Mouse (Mus musculus): ENCODE results near the gene Atp2a3. TPM values are rescaled to one million over a fixed set of nuclear protein-coding genes. Genes with fewer than 3 reads are reported as not detected.

Atp2a3 gene
- polyA plus RNA-seq, 1 experiment from 2014 or later: 1.5 TPM

DNA sequence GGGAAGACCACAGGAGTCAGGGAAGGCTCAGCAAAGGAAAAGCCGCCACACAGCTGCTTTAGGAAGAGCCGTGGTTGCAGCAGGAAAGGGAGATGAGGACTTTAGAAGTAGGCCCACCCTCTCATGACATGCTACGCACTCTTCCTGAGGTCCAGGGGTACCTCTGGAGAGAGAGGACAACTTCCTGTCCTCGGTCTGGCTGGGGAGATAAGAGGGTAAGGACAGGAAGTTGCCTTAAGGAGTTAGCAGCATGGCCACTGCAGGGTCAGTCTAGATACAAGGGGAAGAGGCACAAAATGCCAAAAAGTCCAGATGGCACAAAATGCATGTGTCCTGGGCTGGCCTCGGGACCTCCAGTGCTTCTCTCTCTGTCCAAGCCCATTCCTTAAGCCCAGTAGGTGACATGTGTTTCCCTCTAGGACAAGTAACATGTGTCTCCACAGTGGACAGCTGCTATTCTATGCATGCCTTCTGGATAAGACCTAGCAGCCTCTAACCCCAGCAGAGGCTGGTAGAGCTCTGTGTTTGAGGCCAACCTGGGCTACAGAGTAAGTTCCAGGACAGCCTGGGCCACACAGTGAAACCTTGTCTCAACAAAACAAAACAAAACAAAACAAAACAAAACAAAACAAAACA is 5.5 kb upstream of the Atp2a3 start:
- 68% methylated on average over 5 of the region's 5 CpGs for WGBS
- peaks cover 6% of the 10 kb centered on the region for H3K4me1 ChIP-seq (replicated peaks)

DNA sequence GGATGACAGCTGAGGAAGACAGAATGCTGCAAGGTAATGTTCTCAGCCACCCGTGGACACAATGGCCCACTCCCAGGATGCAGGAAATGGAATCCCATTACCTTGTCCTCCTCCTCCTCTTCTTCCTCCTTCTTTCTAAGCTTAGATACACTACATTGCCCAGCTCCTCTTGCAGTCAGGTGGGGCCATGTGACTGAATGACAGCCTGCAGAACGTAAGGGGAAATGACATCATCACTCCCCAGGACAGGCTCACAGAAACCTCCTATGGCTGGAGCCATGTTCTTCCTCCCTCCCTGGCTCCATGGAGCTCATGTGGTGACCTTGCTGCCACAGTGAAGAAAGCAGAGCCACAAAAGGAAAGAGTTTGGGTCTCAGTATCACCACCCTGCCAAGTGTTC is 3.7 kb upstream of the Atp2a3 start:
- H3K27ac ChIP-seq: no peak overlapping the region
- H3K27me3 ChIP-seq: peaks cover 47% of the 10 kb centered on the region
- ATAC-seq (ENCODE audit: insufficient number of reproducible peaks, insufficient read depth, low FRiP score, low TSS enrichment, low read depth): no peak
- H3K4me3 ChIP-seq (replicated peaks): no peak overlapping the region
- 52% methylated on average over 2 of the region's 2 CpGs for WGBS
- no peak overlapping the region for H3K9ac ChIP-seq (replicated peaks)
- H3K9me3 ChIP-seq: no peaks in the 10 kb centered on the region
- H3K36me3 ChIP-seq: no peaks in the 10 kb centered on the region
- no peak overlapping the region for H3K4me2 ChIP-seq
- H3K4me1 ChIP-seq (replicated peaks): peaks cover 11% of the 10 kb centered on the region

More for the DNA sequence above, 5.5 kb upstream of the Atp2a3 start:
- Histone ChIP-seq H3K4me2 (no peak overlapping the region), H3K36me3 (no peaks in the 10 kb centered on the region), H3K27me3 (peaks cover 28% of the 10 kb centered on the region), H3K4me3 (replicated peaks) (no peak overlapping the region), H3K27ac (no peak overlapping the region), H3K9ac (replicated peaks) (no peak overlapping the region), H3K9me3 (no peaks in the 10 kb centered on the region)
- no peak for ATAC-seq (ENCODE audit: insufficient number of reproducible peaks, insufficient read depth, low FRiP score, low TSS enrichment, low read depth)

- Histone ChIP-seq H3K36me3 (no peaks in the 10 kb centered on the region), H3K4me2 (peak overlapping the region; percentile 61; the same call in 1 of the 2 replicates), H3K27me3 (peaks cover 64% of the 10 kb centered on the region), H3K27ac (no peak overlapping the region), H3K9ac (replicated peaks) (no peak overlapping the region), H3K4me1 (replicated peaks) (peaks cover 16% of the 10 kb centered on the region), H3K4me3 (replicated peaks) (peak overlapping the region; percentile 39; the same call in 1 of the 2 replicates), H3K9me3 (no peaks in the 10 kb centered on the region)
- ATAC-seq (ENCODE audit: insufficient number of reproducible peaks, insufficient read depth, low FRiP score, low TSS enrichment, low read depth): no peak
- 11% methylated on average over 15 of the region's 15 CpGs for WGBS
These were observed 867 bp upstream of the Atp2a3 start for GRCm38 (mm10) chr11:72959924-72960679.

GRCm38 (mm10) chr11:72960723-72961071 is 272 bp upstream of the Atp2a3 start:
- WGBS: 2% methylated on average over 15 of the region's 15 CpGs

GRCm38 (mm10) chr11:72962378-72962777 is 1.4 kb downstream of the Atp2a3 start:
- no peaks in the 10 kb centered on the region for H3K36me3 ChIP-seq
- no peak for ATAC-seq (ENCODE audit: insufficient number of reproducible peaks, insufficient read depth, low FRiP score, low TSS enrichment, low read depth)
- peaks cover 68% of the 10 kb centered on the region for H3K27me3 ChIP-seq
- no peak overlapping the region for H3K9ac ChIP-seq (replicated peaks)
- H3K9me3 ChIP-seq: no peaks in the 10 kb centered on the region
- no peak overlapping the region for H3K4me2 ChIP-seq
- no peak overlapping the region for H3K27ac ChIP-seq
- 63% methylated on average over 2 of the region's 2 CpGs for WGBS
- no peak overlapping the region for H3K4me3 ChIP-seq (replicated peaks)
- peaks cover 19% of the 10 kb centered on the region for H3K4me1 ChIP-seq (replicated peaks)

More at GRCm38 (mm10) chr11:72960723-72961071, 272 bp upstream of the Atp2a3 start:
- ATAC-seq (ENCODE audit: insufficient number of reproducible peaks, insufficient read depth, low FRiP score, low TSS enrichment, low read depth): no peak
- peaks cover 17% of the 10 kb centered on the region for H3K4me1 ChIP-seq (replicated peaks)
- no peak overlapping the region for H3K27ac ChIP-seq
- no peak overlapping the region for H3K9ac ChIP-seq (replicated peaks)
- peak overlapping the region; percentile 39 for H3K4me3 ChIP-seq (replicated peaks)
- peak overlapping the region; percentile 61 for H3K4me2 ChIP-seq
- no peaks in the 10 kb centered on the region for H3K36me3 ChIP-seq
- H3K27me3 ChIP-seq: peaks cover 65% of the 10 kb centered on the region
- no peaks in the 10 kb centered on the region for H3K9me3 ChIP-seq

DNA sequence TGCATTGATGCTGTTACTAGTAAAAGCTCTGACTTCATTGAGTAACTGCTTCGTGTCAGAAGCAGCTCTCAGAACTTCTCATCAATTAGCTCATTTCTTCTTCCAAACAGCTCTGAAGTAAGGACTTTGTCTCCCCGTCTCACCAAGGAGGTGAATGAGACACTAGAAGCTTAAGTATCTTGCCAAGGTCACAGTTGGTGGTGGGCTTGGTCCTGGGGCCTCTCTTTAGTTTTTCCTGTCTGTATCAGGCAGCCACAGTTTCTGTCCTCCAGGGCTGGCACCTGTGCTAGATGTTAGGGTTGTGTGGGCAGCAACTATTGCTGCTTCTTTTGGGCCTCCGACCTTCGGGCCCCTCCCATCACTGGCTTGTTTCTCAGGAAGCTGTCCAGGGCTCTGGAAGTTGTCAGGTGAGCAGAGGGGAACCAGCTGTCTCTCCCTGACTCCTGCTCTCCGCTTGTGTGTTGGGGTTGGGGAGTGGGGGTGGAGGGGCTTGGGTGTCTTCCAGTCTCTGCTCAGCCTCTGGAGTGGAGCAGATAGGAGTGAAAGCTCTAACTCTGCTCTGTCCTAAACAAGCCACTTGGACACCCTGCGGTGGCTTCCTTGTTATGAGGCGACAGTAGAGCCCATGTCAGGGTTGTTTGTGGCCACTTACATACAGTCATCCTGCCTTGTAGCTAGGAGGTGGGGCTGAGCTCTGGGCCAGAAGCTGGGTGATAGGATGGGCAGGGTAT is 2.3 kb downstream of the Atp2a3 start:
- Histone ChIP-seq H3K4me1 (replicated peaks) (peaks cover 19% of the 10 kb centered on the region), H3K27ac (no peak overlapping the region), H3K9ac (replicated peaks) (no peak overlapping the region), H3K4me3 (replicated peaks) (no peak overlapping the region), H3K4me2 (no peak overlapping the region), H3K36me3 (no peaks in the 10 kb centered on the region), H3K9me3 (no peaks in the 10 kb centered on the region), H3K27me3 (peaks cover 62% of the 10 kb centered on the region)
- WGBS: 40% methylated on average over 7 of the region's 7 CpGs
- no peak for ATAC-seq (ENCODE audit: insufficient number of reproducible peaks, insufficient read depth, low FRiP score, low TSS enrichment, low read depth)

DNA sequence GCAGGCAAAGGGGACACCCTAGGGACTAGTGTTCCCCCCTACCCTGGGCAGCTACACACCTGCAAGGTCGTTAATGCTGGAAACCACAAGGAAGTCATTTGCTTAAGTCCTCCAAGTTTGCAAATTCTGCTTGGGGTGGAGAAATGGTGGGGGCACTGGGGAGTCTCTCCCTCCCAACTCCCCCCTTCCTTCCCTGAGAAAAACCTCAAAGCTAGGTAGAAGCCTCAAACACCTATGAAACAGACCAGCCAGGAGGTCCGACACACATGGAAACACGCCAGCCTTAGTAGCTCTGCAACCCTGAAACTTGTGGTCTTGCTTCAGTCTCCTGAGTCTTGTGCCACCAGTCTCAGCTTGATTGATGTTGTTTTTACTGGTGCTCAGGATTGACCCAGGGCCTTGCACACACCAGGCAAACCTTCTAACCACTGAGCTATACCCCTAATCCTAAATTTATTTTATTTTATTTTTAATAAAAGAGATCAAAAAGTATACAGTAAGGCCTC is 2.9 kb downstream of the Atp2a3 start:
- Histone ChIP-seq H3K4me3 (replicated peaks) (no peak overlapping the region), H3K4me1 (replicated peaks) (peaks cover 19% of the 10 kb centered on the region), H3K36me3 (no peaks in the 10 kb centered on the region), H3K4me2 (no peak overlapping the region), H3K9ac (replicated peaks) (no peak overlapping the region), H3K27me3 (peaks cover 56% of the 10 kb centered on the region), H3K9me3 (no peaks in the 10 kb centered on the region), H3K27ac (no peak overlapping the region)
- 50% methylated on average over 3 of the region's 3 CpGs for WGBS
- ATAC-seq (ENCODE audit: insufficient number of reproducible peaks, insufficient read depth, low FRiP score, low TSS enrichment, low read depth): no peak

DNA sequence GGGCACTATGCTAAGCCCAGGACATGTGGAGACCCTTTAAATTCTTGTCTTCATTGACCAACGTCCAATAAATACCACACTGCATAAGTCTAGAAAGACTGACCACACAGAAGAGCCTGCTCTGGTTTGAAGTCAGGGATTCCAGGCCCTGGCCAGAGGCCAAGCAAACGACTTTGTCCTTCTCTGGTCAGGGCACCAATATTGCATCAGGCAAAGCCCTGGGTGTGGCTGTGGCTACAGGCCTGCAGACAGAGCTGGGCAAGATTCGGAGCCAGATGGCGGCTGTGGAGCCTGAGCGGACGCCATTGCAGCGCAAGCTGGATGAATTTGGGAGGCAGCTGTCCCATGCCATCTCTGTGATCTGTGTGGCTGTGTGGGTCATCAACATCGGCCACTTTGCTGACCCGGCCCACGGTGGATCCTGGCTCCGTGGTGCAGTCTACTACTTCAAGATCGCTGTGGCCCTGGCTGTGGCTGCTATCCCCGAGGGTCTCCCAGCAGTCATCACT is 14.1 kb downstream of the Atp2a3 start:
- Histone ChIP-seq H3K36me3 (no peaks in the 10 kb centered on the region), H3K27ac (no peak overlapping the region), H3K9ac (replicated peaks) (no peak overlapping the region), H3K4me3 (replicated peaks) (no peak overlapping the region), H3K4me1 (replicated peaks) (no peaks in the 10 kb centered on the region), H3K27me3 (peaks cover 26% of the 10 kb centered on the region), H3K4me2 (no peak overlapping the region), H3K9me3 (no peaks in the 10 kb centered on the region)
- WGBS: 76% methylated on average over 13 of the region's 13 CpGs
- ATAC-seq (ENCODE audit: insufficient number of reproducible peaks, insufficient read depth, low FRiP score, low TSS enrichment, low read depth): no peak

- ATAC-seq (ENCODE audit: insufficient number of reproducible peaks, insufficient read depth, low FRiP score, low TSS enrichment, low read depth): no peak
- Histone ChIP-seq H3K36me3 (no peaks in the 10 kb centered on the region), H3K9me3 (no peaks in the 10 kb centered on the region), H3K9ac (replicated peaks) (no peak overlapping the region), H3K27ac (no peak overlapping the region), H3K4me3 (replicated peaks) (no peak overlapping the region), H3K4me2 (no peak overlapping the region), H3K4me1 (replicated peaks) (peaks cover 4% of the 10 kb centered on the region; the same call in 1 of the 2 replicates), H3K27me3 (no peaks in the 10 kb centered on the region)
- 82% methylated on average over 9 of the region's 9 CpGs for WGBS
These were observed 21.5 kb downstream of the Atp2a3 start for GRCm38 (mm10) chr11:72982516-72982915.

DNA sequence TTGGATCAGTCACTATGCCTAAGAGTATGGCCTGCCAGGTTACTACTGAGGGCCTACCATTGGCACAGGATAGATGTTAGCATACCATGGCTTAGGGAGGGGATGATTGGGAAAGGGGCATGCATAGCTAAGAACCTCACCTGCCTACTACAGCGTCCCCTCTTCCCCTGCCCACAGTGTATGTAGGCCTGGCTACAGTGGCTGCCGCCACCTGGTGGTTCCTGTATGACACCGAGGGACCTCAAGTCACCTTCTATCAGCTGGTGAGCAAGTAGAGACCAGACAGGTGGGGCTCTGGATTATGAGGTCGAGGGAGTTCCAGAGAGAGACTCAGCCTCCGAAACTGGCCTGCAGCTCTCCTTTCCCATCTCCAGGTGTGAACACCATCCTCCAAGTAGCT is 22.3 kb downstream of the Atp2a3 start:
- WGBS: 38% methylated on average over 5 of the region's 5 CpGs
- Histone ChIP-seq H3K4me1 (replicated peaks) (peaks cover 6% of the 10 kb centered on the region; the same call in 1 of the 2 replicates), H3K9ac (replicated peaks) (no peak overlapping the region), H3K9me3 (no peaks in the 10 kb centered on the region), H3K27me3 (no peaks in the 10 kb centered on the region), H3K36me3 (no peaks in the 10 kb centered on the region), H3K4me3 (replicated peaks) (no peak overlapping the region), H3K4me2 (no peak overlapping the region), H3K27ac (no peak overlapping the region)
- no peak for ATAC-seq (ENCODE audit: insufficient number of reproducible peaks, insufficient read depth, low FRiP score, low TSS enrichment, low read depth)

GRCm38 (mm10) chr11:72986745-72987144 is 25.8 kb downstream of the Atp2a3 start:
- Histone ChIP-seq H3K27ac (no peak overlapping the region), H3K27me3 (no peaks in the 10 kb centered on the region), H3K4me1 (replicated peaks) (peaks cover 14% of the 10 kb centered on the region; the same call in 1 of the 2 replicates), H3K9me3 (no peaks in the 10 kb centered on the region), H3K9ac (replicated peaks) (no peak overlapping the region), H3K4me3 (replicated peaks) (no peak overlapping the region), H3K36me3 (no peaks in the 10 kb centered on the region), H3K4me2 (no peak overlapping the region)
- no peak for ATAC-seq (ENCODE audit: insufficient number of reproducible peaks, insufficient read depth, low FRiP score, low TSS enrichment, low read depth)
- WGBS: 79% methylated on average over 5 of the region's 5 CpGs

All from limb, embryonic 12.5 days (tissue).